Mouse (Mus musculus): ENCODE data around the gene Stx5a.

- 0 out of 2 replicates have a peak, but pooled peaks have one; percentile 7 for TF ChIP-seq POLR2A (IDR thresholded peaks at IDR 0.05; ENCODE audit: insufficient read depth, low read depth, low read length)
- TF ChIP-seq CTCF (IDR thresholded peaks at IDR 0.05): no peak
- TF ChIP-seq EP300 (IDR thresholded peaks at IDR 0.05; ENCODE audit: insufficient read depth, low read depth, low read length): no peak
Measured at GRCm38 (mm10) chr19:8772996-8773395, 31.8 kb downstream of the Stx5a start.
